In the genomic region with DNA sequence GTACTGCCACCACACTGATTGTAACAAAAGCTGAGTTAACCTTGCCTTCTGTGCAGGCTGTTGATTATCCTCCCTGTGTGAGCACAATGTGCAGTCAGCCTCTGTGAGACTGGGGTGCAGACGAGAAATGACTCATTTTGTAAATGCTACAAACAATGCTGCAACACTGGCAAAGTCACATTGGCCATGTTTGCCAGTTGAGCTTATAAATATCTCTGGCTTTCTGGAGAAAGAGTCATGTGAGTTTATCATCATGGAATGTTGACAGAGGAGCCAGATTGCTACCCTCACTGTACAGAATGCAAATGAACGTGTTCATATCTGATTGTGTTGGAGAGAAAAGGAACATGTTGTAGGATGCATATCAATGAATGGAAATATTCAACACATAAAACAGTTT, we compare ENCODE assay signal across 15 mouse cellular contexts.
A peak's percentile ranks its signal among the peaks of the same experiment; 100 is the strongest.
DNase-seq lines count a peak whose midpoint lies in the region; ATAC-seq and TF ChIP-seq lines count a peak whose summit lies in the region.
"Had no signal": no experiment of that assay in that cellular context is flagged by ENCODE, and none has a peak within 500 bp of the region (broad histone marks: within the 10 kb centered on the region; RNA-seq: fewer than 3 reads in every experiment).

No protein-coding gene starts in this region.

- no peaks in the 10 kb centered on the region for H3K9me3 ChIP-seq in kidney, embryonic 15.5 days (replicated peaks)
- no peaks in the 10 kb centered on the region for H3K9me3 ChIP-seq in hindbrain, embryonic 10.5 days
- H3K9me3 ChIP-seq: embryonic facial prominence, embryonic 12.5 days; limb, embryonic 10.5 days; liver, embryonic 15.5 days had no signal

- peak; percentile 1 for DNase-seq in heart, adult 8-10 months (ENCODE audit: low spot score)
- DNase-seq in heart, adult 18-20 months: no peak
- peak; percentile 73 for DNase-seq in 3T3-L1 (ENCODE audit: low read depth, low spot score)
- peak; percentile 70 for DNase-seq in brain, embryonic 14.5 days (ENCODE audit: low read depth)
- DNase-seq in layer of hippocampus, postnatal 10 days (ENCODE audit: low spot score in 2 of 2): peak; percentile 5 to 29
- no peak for DNase-seq in testis, postnatal 14 days (ENCODE audit: low spot score)
- no peak for DNase-seq in hindbrain, embryonic 10.5 days (ENCODE audit: low spot score)
- DNase-seq: heart, postnatal 36 days; lung, postnatal 4 days; thymus, adult 2 months had no signal

- no peaks in the 10 kb centered on the region for H3K27me3 ChIP-seq in kidney, embryonic 15.5 days
- no peaks in the 10 kb centered on the region for H3K27me3 ChIP-seq in hindbrain, embryonic 10.5 days (ENCODE audit: insufficient read depth, poor library complexity, severe bottlenecking)
- H3K27me3 ChIP-seq: embryonic facial prominence, embryonic 12.5 days; liver, embryonic 15.5 days had no signal

- no peaks in the 10 kb centered on the region for H3K4me1 ChIP-seq in kidney, embryonic 15.5 days
- no peaks in the 10 kb centered on the region for H3K4me1 ChIP-seq in hindbrain, embryonic 10.5 days (replicated peaks)
- H3K4me1 ChIP-seq: embryonic facial prominence, embryonic 12.5 days; limb, embryonic 10.5 days; liver, embryonic 15.5 days had no signal

- H3K4me3 ChIP-seq in kidney, embryonic 15.5 days (replicated peaks): no peak overlapping the region
- no peak overlapping the region for H3K4me3 ChIP-seq in hindbrain, embryonic 10.5 days
- H3K4me3 ChIP-seq: embryonic facial prominence, embryonic 12.5 days; limb, embryonic 10.5 days; liver, embryonic 15.5 days had no signal

- no peak overlapping the region for H3K4me2 ChIP-seq in kidney, embryonic 15.5 days
- H3K4me2 ChIP-seq: embryonic facial prominence, embryonic 12.5 days; liver, embryonic 15.5 days had no signal

- no peak overlapping the region for H3K27ac ChIP-seq in kidney, embryonic 15.5 days
- H3K27ac ChIP-seq in hindbrain, embryonic 10.5 days: no peak overlapping the region
- H3K27ac ChIP-seq: embryonic facial prominence, embryonic 12.5 days; kidney, postnatal 0 days; limb, embryonic 10.5 days; liver, embryonic 15.5 days had no signal

- 80% methylated on average over 2 of the region's 2 CpGs for WGBS in kidney, embryonic 15.5 days
- 78% methylated on average over 2 of the region's 2 CpGs for WGBS in hindbrain, embryonic 10.5 days

- ATAC-seq in kidney, embryonic 15.5 days (replicated peaks; ENCODE audit: low FRiP score): no peak

- no peak overlapping the region for H3K9ac ChIP-seq in kidney, embryonic 15.5 days
- H3K9ac ChIP-seq: embryonic facial prominence, embryonic 12.5 days; liver, embryonic 15.5 days had no signal

- TF ChIP-seq POLR2A in brain, embryonic 14.5 days (IDR thresholded peaks at IDR 0.05; ENCODE audit: borderline replicate concordance, extremely low read depth, insufficient read depth, insufficient read length, poor library complexity, severe bottlenecking): no peak

- no peak for TF ChIP-seq CTCF in brain, embryonic 14.5 days (IDR thresholded peaks at IDR 0.05; ENCODE audit: borderline replicate concordance, extremely low read depth, insufficient read depth, insufficient read length)

- no peaks in the 10 kb centered on the region for H3K36me3 ChIP-seq in kidney, embryonic 15.5 days
- H3K36me3 ChIP-seq in hindbrain, embryonic 10.5 days: no peaks in the 10 kb centered on the region
- H3K36me3 ChIP-seq: embryonic facial prominence, embryonic 12.5 days; limb, embryonic 10.5 days; liver, embryonic 15.5 days had no signal

Comparison
In these comparisons a context has a peak if more than half of its experiments do, and no peak if none do; other contexts are left out.
1. DNase-seq: peak in heart, adult 8-10 months (single experiment), 3T3-L1 (single experiment), brain, embryonic 14.5 days (single experiment) and layer of hippocampus, postnatal 10 days (2 of 2); none in heart, adult 18-20 months (0 of 2), testis, postnatal 14 days (single experiment) and hindbrain, embryonic 10.5 days (single experiment).